Mouse (Mus musculus) hindbrain, embryonic 11.5 days (tissue): ENCODE measurements at regions not wholly inside any gene's neighbourhood (a gene's known extent, or its start where the extent isn't known, plus 50 kb on each side); places are given as distances from the start of the nearest gene placed in this dataset.

Source experiments
- ATAC-seq: fragments of 200-750 bp; cut with Nextera tagmentation; 2 replicates; pipeline ENCODE4 v1.8.0; 2017; ENCODE audit warnings: mild to moderate bottlenecking, moderate TSS enrichment, moderate library complexity; ENCODE audit not compliant: low FRiP score
- DNase-seq: peaks from one replicate; pipeline ENCODE4 v3.0.0-alpha.2; 2015; ENCODE audit warnings: low spot score
- H3K27ac ChIP-seq: fragments of 300-500 bp; sonication (generic); 2 replicates; pipeline ENCODE4 v1.5.1; 2014; ENCODE audit warnings: mild to moderate bottlenecking, low read depth, low read length
- H3K27me3 ChIP-seq: fragments of 300-500 bp; sonication (generic); 2 replicates; pipeline ENCODE4 v1.6.1; 2014; ENCODE audit warnings: mild to moderate bottlenecking, low read length, moderate library complexity, mixed read lengths; ENCODE audit not compliant: control insufficient read depth, insufficient read depth
- H3K36me3 ChIP-seq: fragments of 300-500 bp; sonication (generic); 2 replicates; pipeline ENCODE4 v1.6.1; 2014; ENCODE audit warnings: mild to moderate bottlenecking, low read length, moderate library complexity, mixed read lengths; ENCODE audit not compliant: control insufficient read depth, insufficient read depth
- H3K4me1 ChIP-seq: fragments of 300-500 bp; sonication (generic); replicated peaks from 2 replicates; pipeline ENCODE4 v1.6.1; 2014; ENCODE audit warnings: low read length, mixed read lengths; ENCODE audit not compliant: control insufficient read depth, insufficient read depth
- H3K4me2 ChIP-seq: fragments of 300-500 bp; sonication (generic); replicated peaks from 2 replicates; pipeline ENCODE4 v1.6.1; 2014; ENCODE audit warnings: mild to moderate bottlenecking, low read depth, low read length
- H3K4me3 ChIP-seq: fragments of 300-500 bp; sonication (generic); 2 replicates; pipeline ENCODE4 v1.5.1; 2014; ENCODE audit warnings: low read depth, low read length
- H3K9ac ChIP-seq: fragments of 300-500 bp; sonication (generic); 2 replicates; pipeline ENCODE4 v1.6.1; 2014; ENCODE audit warnings: low read depth, low read length
- H3K9me3 ChIP-seq: fragments of 300-500 bp; sonication (generic); 2 replicates; pipeline ENCODE4 v1.6.1; 2016; ENCODE audit warnings: low read length; ENCODE audit not compliant: control insufficient read depth
- WGBS: fragments of 180-500 bp; shearing (Covaris S2); extraction: QIAGEN DNeasy Blood & Tissue Kit; methylation state at CpG from one replicate; pipeline ENCODE4 v1.1.7; 2014; 5-methylcytosine and 5-hydroxymethylcytosine counted together

DNA sequence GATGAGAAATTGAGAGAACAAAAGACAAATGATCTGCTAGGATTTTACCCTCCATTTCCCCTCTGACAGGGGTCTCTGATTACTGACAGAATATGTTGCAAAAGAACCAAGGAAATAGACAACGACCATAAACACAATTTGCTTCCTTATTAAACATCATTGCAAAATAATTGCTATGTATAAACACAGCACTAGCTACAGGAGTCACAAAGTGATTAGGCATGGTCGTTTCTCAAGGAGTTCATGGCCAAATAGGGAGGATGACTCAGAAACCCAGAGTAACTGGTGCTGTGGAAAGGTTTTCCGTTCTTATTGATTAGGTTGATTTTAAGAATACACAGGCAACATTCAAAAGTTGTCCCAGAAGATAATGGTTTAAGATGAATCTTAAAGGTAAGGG is 180.4 kb downstream of the Gm12728 start:
- Histone ChIP-seq H3K27me3 (no peaks in the 10 kb centered on the region), H3K27ac (no peak overlapping the region), H3K4me3 (no peak overlapping the region), H3K4me1 (no peaks in the 10 kb centered on the region), H3K9ac (no peak overlapping the region), H3K4me2 (no peak overlapping the region), H3K36me3 (no peaks in the 10 kb centered on the region), H3K9me3 (no peaks in the 10 kb centered on the region)
- whole genome bisulfite sequencing, result 79% methylated on average over 3 of the region's 3 CpGs
- ATAC-seq, result no peak
- no peak for DNase-seq

DNA sequence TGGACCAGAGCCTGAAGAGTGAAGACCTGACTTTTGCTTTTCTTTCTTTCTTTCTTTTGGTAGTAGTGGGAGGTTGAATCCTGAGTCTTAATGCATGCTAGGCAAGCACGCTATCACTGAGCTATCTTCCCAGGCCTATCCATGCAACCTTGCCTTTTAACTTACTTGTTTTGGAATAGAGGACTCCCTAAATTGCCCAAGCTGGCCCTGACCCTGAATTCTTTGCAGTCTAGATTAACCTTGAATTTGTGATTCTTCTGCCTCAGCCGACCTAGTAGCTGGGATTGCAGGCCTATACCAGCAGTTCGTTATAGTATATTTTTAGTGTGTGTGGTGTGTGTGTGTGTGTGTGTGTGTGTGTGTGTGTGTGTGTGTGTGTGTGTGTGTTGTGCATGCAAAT is 183.1 kb downstream of the Gm12728 start:
- H3K27me3 ChIP-seq, result no peaks in the 10 kb centered on the region
- H3K36me3 ChIP-seq, result no peaks in the 10 kb centered on the region
- H3K4me1 ChIP-seq, result no peaks in the 10 kb centered on the region
- no peak overlapping the region for H3K4me2 ChIP-seq
- DNase-seq, result no peak
- no peaks in the 10 kb centered on the region for H3K9me3 ChIP-seq
- 96% methylated on average over 3 of the region's 3 CpGs for WGBS
- H3K9ac ChIP-seq, result no peak overlapping the region
- H3K4me3 ChIP-seq, result no peak overlapping the region
- ATAC-seq, result no peak
- H3K27ac ChIP-seq, result no peak overlapping the region

DNA sequence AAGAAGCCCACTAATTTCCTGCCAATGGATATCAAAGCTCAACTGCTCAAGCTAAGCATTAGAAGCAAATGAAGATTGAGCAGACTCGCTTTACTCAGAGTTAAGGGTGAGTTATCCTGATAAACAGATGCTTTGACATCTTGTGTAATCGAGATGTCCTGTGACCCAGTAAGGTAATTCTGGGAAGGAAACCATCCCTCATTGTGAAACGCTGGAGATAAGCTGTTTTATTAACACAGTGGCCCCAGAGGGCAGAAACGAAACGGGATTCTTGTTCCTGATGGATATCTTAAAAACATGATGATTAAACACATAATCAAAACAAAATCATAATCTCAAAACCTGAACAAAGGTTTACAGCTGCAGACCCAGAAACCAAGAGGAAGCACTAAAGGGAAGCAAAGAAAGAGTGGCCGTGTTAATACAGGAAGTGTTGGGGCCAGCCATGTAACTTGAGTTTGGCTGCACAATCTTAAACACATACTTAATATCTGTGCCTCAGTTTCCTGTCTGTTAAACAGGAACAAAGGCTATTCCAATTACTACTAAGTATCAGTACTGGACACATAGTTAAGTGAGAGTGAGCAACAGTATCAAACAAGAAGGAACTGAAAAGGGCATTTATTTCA is 184.2 kb downstream of the Gm12728 start:
- Histone ChIP-seq H3K27me3 (no peaks in the 10 kb centered on the region), H3K27ac (no peak overlapping the region), H3K9ac (no peak overlapping the region), H3K4me3 (no peak overlapping the region), H3K9me3 (no peaks in the 10 kb centered on the region), H3K4me2 (no peak overlapping the region), H3K36me3 (no peaks in the 10 kb centered on the region), H3K4me1 (no peaks in the 10 kb centered on the region)
- ATAC-seq (no peak), DNase-seq (no peak)
- WGBS, result 81% methylated on average over 6 of the region's 6 CpGs

DNA sequence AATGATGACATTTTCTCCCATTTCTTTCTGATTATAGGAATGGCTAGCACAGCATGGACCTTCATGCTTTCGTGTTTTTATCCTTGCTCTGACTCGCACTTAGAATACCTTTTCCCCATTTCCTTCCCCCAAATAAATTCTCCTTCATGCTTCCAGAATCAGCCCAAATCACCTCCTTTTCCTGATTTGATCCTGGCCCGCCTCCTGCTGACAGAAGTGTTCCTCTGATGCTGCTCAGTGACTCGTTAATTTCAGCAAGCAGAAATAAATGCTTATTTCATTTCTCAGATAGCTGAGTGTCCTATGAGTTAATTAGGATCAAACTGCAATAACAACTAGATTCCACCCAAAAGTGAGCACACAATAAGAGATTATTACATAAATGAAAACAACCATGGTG is 185.3 kb downstream of the Gm12728 start:
- no peak overlapping the region for H3K4me2 ChIP-seq
- no peak overlapping the region for H3K9ac ChIP-seq
- H3K27ac ChIP-seq, result no peak overlapping the region
- 84% methylated on average over 4 of the region's 4 CpGs for WGBS
- no peak overlapping the region for H3K4me3 ChIP-seq
- H3K9me3 ChIP-seq, result no peaks in the 10 kb centered on the region
- H3K36me3 ChIP-seq, result no peaks in the 10 kb centered on the region
- H3K4me1 ChIP-seq, result no peaks in the 10 kb centered on the region
- ATAC-seq (no peak), DNase-seq (no peak)
- H3K27me3 ChIP-seq, result no peaks in the 10 kb centered on the region

DNA sequence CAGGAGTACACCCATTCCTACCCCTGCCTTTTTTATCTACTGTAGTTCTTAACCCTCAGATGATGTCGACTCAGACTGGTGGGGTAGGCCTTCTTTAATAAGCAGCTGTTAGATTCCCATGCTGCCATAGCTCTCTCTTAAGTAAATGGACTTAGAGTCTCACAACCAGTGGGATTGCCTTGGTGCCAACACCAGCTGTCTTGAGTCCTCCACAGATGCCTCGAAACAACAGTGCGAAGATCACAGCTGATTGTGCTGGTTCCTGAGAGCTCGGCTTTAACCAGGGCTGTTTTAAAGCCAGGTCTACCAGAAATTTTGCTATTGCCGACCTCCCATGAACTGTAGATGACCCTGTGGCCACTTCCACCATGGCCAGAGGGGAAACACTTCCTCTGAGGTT is 189.4 kb downstream of the Gm12728 start:
- Histone ChIP-seq H3K4me2 (no peak overlapping the region), H3K4me3 (no peak overlapping the region), H3K9me3 (no peaks in the 10 kb centered on the region), H3K27me3 (no peaks in the 10 kb centered on the region), H3K36me3 (no peaks in the 10 kb centered on the region), H3K27ac (no peak overlapping the region), H3K9ac (no peak overlapping the region), H3K4me1 (no peaks in the 10 kb centered on the region)
- ATAC-seq, result no peak
- DNase-seq, result no peak
- WGBS, result 89% methylated on average over 5 of the region's 5 CpGs

DNA sequence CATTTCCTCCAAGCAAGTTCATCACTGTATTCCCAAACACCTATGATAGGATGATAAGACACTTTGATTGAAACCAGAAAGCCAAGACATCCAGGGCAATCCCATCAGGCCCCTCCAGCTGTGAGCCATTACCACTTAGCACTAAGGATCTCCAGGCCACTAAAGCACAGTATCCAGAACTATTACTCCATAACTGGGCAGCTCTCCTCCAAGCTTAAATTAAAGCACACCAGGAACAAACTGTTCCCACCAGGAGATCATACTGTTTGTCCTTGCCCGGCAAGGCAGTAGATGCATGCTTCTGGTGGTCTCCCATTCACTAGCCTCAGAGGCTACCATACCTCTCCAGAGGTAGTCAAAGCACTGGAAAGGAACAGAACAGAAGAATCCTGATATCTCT is 193.3 kb downstream of the Gm12728 start:
- ATAC-seq (no peak), DNase-seq (no peak)
- Histone ChIP-seq H3K4me1 (no peaks in the 10 kb centered on the region), H3K9me3 (no peaks in the 10 kb centered on the region), H3K9ac (no peak overlapping the region), H3K36me3 (no peaks in the 10 kb centered on the region), H3K27ac (no peak overlapping the region), H3K4me3 (no peak overlapping the region), H3K4me2 (no peak overlapping the region), H3K27me3 (no peaks in the 10 kb centered on the region)
- 85% methylated on average over 1 of the region's 1 CpGs for WGBS

DNA sequence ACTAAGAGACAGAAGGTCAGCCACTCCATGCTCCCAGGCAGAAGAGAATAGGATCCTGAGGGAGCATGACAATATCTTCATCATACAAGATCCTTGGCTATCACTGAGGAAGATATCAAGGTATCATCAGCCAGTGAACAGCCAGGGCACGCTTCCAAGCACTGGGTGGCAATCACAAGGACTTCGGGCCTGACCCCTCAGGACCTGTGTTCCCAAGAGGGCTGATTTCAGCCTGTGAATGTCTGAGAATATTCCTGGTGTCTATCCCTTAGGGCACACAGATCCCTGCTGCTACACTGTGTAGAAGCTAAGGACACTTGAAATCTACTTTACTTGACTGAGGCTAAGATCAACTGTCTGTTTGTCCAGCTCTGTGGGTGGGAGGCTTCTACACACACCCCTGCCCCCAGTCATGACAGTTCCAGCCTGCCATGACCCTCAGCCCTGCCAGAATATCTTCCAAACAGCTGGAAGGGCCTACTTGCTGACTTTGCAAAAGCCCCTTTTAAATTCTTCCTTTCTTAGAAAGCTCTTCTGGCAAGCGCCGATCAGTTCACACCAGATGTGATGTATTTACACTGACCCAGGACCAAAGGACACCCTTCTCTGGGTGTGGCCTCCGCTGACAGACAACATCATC is 198.4 kb downstream of the Gm12728 start:
- Histone ChIP-seq H3K4me2 (no peak overlapping the region), H3K36me3 (no peaks in the 10 kb centered on the region), H3K4me3 (no peak overlapping the region), H3K9ac (no peak overlapping the region), H3K4me1 (no peaks in the 10 kb centered on the region), H3K9me3 (no peaks in the 10 kb centered on the region), H3K27ac (no peak overlapping the region), H3K27me3 (no peaks in the 10 kb centered on the region)
- WGBS, result 77% methylated on average over 5 of the region's 5 CpGs
- no peak for ATAC-seq
- no peak for DNase-seq

DNA sequence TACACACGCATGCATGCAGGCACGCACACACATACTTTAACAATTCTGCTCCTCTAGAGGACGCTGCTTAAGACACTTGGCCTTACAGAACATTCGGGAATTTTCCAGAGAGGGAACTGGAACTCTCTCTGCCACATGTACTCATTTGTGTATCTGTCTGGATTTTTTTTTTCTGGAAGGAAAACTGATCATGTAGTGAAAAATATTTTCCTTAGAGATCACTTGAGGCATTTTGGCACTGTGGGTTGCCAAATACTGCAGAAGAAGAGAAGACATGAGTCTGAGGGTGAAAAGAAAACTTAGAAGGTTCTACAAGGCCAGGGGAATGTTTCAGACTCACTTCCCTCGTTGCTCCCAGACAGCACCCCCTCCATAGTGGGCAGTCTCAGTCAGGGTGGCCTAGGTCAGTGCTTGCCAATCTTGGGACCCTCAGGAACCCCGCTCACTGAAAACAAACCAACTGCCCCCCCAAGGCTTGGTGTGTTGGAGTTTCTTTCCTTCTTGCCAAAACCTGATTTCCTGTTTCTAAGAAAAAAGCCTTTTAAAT is 203.0 kb downstream of the Gm12728 start:
- no peak for DNase-seq
- no peaks in the 10 kb centered on the region for H3K27me3 ChIP-seq
- H3K27ac ChIP-seq, result no peak overlapping the region
- no peak overlapping the region for H3K4me2 ChIP-seq
- no peaks in the 10 kb centered on the region for H3K36me3 ChIP-seq
- 84% methylated on average over 6 of the region's 6 CpGs for WGBS
- no peaks in the 10 kb centered on the region for H3K4me1 ChIP-seq
- no peak overlapping the region for H3K9ac ChIP-seq
- H3K4me3 ChIP-seq, result no peak overlapping the region
- ATAC-seq, result no peak
- no peaks in the 10 kb centered on the region for H3K9me3 ChIP-seq

DNA sequence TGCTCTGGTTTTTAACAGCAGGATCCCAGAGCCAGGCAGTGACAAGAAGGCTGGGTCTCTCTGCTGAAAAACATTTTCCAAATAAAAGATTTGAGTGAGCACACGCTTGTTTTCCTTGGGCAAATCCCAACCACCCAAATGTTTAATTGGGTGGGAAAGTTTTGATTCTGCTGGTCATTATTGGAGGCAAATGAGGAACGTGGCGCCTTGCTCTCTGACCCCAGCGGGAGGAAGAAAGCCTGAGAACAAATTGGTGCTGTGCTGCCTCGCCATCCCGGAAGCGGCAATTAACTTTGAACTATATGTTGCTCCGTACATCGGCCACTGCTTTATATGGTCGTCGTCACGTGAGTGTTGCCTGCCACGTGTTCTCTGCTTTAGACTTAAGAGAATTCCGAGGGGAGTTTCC is 204.7 kb downstream of the Gm12728 start:
- no peak overlapping the region for H3K27ac ChIP-seq
- H3K4me2 ChIP-seq, result no peak overlapping the region
- H3K27me3 ChIP-seq, result no peaks in the 10 kb centered on the region
- H3K36me3 ChIP-seq, result no peaks in the 10 kb centered on the region
- no peaks in the 10 kb centered on the region for H3K9me3 ChIP-seq
- no peak overlapping the region for H3K9ac ChIP-seq
- no peak for DNase-seq
- no peak overlapping the region for H3K4me3 ChIP-seq
- 80% methylated on average over 14 of the region's 14 CpGs for WGBS
- no peak for ATAC-seq
- H3K4me1 ChIP-seq, result no peaks in the 10 kb centered on the region
